Mouse (Mus musculus): ENCODE results near the gene Capza1.
"Not testable (repeated sequence)": the region's sequence is repeated elsewhere in the genome, so short reads cannot be mapped to it uniquely, and the experiment has no call there.

Gene Capza1

GRCm38 (mm10) chr3:104863786-104864650 is at the start of gene Capza1, which contains the start of gene St7l:
TSS of gene Capza1 (minus strand) at chr3:104864505.
TSS of gene St7l (plus strand) at chr3:104864005.
- peak; percentile 91 for DNase-seq (ENCODE audit: low read depth, low spot score)

GRCm38 (mm10) chr3:104909195-104909594 is 44.9 kb upstream of the Capza1 start:
- DNase-seq (ENCODE audit: low read depth, low spot score) = no peak

DNA sequence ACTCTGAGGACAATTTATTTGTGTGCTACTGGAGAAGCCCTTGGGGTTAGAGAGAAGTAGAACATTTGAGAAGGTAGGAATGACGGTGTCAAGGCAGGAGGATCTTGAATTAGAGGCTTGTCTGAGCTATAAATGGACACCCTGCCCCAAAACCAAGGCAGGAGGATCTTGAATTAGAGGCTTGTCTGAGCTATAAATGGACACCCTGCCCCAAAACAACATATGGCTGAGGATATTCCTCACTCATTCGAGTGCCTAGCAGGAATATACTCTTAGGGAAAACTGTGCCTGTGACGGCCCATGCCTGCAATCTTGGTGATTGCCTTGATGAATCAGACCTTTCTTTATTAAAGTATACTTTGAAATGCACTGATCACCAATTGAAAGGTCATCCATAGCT is 41.7 kb upstream of the Capza1 start:
- no peak for DNase-seq (ENCODE audit: low read depth, low spot score)

DNA sequence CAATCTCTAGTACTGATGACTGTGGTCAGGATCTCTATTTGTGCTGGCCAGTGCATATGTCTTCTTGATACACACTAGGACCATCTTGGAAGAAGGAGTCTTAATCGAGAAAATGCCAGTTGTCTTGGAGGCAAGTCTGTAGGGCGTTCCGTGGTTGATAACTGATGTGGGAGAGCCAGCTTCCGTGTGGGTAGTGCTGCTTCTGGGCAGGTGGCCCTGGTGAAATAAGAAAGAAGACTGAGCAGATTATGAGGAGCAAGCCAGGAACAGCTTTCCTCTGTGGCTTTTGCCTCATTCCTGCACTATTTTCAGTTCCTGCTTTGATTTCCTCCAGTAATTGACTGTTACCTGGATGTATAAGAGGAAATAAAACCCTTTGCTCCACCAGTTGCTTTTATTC is 41.1 kb upstream of the Capza1 start:
- no peak for DNase-seq (ENCODE audit: low read depth, low spot score)

GRCm38 (mm10) chr3:104901154-104901553 is 36.8 kb upstream of the Capza1 start:
- DNase-seq (ENCODE audit: low read depth, low spot score) = no peak

GRCm38 (mm10) chr3:104896141-104896540 is 31.8 kb upstream of the Capza1 start:
- DNase-seq (ENCODE audit: low read depth, low spot score) = no peak

DNA sequence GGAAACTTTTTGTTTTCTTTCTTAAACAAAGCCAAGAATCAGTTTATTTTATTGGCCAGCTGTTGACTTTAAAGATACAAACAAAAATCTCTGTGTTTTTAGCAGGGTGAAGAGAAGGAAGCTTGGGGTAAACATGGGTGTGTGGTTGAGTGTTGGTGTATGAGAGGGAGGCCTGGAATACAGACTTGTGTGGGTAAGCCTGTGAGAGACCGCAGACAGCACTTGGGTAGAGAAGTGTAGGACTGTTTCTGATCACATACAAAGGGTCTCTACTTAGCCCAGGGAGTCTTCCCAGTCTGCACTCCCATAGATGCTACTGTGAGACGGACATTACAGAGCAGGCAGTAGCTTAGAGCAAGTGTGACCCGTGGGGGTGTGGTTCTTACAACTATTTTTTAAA is 24.3 kb upstream of the Capza1 start:
- DNase-seq (ENCODE audit: low read depth, low spot score) = no peak

DNA sequence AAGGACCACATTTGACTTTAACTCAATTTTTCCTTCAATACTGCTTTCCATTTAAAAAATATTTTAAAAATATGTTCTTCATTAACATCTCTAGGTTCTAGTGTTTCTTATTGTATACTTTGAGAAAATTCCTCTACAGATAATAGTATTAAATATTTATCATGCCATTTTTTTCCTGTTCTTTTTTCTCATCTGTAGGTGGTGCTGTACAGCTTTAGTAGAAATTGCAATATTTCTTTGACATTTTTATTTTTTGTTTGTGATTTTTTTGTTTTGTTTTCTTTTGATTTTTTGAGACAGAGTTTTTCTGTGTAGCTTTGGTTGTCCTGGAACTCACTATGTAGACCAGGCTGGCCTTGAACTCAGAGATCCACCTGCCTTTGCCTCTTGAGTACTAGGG is 5.3 kb upstream of the Capza1 start:
- DNase-seq (ENCODE audit: low read depth, low spot score) = no peak

GRCm38 (mm10) chr3:104866674-104867073 is 2.4 kb upstream of the Capza1 start:
- not testable (repeated sequence) for DNase-seq (ENCODE audit: low read depth, low spot score)

DNA sequence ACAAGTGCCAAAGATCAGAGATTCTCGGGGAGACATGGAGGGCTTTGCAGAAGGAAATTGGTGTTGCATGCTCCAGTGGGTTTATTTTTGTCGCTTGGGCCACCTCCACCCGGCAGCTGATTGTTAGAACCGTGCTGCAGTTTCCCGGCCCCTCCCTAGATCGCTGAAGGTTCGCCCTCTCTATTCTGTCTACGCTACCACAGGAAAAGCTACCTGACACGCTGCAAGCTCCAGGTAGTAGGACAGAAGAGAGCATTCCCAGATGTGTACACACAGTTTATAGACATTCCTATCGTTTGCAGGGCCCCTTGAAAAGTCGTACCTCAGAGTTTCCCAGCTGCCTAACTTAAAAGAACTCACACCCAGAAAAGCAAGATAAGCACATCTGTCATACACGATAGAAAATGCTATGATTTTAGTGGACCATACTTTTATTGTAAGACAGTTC is 1.1 kb upstream of the Capza1 start:
- no peak for DNase-seq (ENCODE audit: low read depth, low spot score)

DNA sequence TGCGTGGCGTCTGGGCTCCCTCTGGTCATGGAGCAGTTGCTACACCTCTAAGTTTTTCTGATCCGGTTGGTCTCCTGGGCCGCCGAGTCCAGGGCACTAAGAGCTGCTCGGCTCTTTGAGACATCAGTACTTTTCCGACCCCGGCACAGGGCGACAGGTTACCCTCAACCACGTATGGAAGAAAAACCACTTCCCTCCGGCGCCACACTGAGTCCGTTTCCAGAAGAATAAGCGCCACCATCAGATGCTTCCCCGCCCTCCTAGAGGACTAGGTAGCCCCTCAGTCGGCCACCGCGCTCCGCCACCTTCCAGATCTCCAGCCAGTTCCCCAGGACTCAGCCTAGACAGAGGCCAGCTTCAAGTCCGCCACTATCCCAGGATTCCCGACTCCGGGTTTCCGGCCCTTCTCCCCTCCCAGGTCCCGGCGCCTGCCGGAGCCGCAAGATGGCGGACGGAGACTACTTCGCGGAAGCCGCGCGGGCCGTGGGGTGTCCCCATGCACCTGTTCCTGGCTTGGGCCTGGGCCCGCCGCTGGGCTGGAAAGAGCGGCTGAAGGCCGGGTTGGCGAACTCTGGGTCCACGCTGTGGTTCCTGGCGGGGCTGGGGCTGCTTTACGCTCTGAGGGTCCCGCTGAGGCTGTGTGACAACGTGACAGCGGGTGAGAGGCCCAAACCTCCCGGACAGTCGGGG is 491 bp upstream of the Capza1 start:
- peak; percentile 87 for DNase-seq (ENCODE audit: low read depth, low spot score)

GRCm38 (mm10) chr3:104858560-104858959 is 5.7 kb downstream of the Capza1 start:
- DNase-seq (ENCODE audit: low read depth, low spot score) = no peak

GRCm38 (mm10) chr3:104856106-104856505 is 8.2 kb downstream of the Capza1 start:
- DNase-seq (ENCODE audit: low read depth, low spot score) = peak; percentile 9

GRCm38 (mm10) chr3:104854866-104855265 is 9.4 kb downstream of the Capza1 start:
- no peak for DNase-seq (ENCODE audit: low read depth, low spot score)

GRCm38 (mm10) chr3:104854465-104854864 is 9.8 kb downstream of the Capza1 start:
- no peak for DNase-seq (ENCODE audit: low read depth, low spot score)

DNA sequence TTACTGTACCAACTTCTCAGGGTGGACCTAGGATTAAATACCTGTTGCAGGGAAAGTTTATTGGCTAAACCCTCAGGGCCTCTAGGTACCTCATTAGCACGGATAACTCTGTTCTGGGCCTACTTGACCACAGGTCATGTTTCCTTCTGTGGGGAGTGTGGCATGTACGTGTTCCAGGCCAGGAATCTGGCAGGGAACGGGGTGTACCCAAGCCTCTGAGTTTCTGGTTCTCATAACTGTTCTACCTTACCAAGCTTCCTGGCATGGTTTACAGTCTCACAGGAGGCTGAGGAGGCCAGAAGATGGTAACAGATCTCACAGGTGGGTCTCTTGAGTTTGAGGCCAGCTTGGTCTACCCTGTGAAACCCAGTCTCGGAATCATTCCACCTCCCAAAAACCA is 17.7 kb downstream of the Capza1 start:
- DNase-seq (ENCODE audit: low read depth, low spot score) = no peak

GRCm38 (mm10) chr3:104841049-104841448 is 23.3 kb downstream of the Capza1 start:
- no peak for DNase-seq (ENCODE audit: low read depth, low spot score)

DNA sequence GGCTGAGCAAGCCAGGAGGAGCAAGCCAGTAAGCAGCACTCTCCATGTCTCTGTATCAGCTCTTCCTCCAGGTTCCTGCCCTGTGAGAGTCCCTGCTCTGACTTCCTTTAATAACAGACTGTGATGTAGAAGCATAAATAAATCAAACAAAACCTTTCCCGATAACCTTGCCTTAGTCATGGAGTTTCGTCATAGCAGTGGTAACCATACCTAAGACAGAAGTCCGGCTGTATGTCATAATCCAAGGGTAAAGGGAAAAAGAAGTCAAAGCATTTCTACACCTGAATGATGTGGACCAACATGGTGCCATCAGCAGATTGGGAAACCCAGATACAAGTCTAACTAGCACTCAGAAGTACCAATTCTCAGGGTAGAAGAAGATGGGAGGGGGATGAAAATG is 28.5 kb downstream of the Capza1 start:
- no peak for DNase-seq (ENCODE audit: low read depth, low spot score)

- DNase-seq (ENCODE audit: low read depth, low spot score) = no peak
Observed at GRCm38 (mm10) chr3:104822413-104822812, 41.9 kb downstream of the Capza1 start.

DNA sequence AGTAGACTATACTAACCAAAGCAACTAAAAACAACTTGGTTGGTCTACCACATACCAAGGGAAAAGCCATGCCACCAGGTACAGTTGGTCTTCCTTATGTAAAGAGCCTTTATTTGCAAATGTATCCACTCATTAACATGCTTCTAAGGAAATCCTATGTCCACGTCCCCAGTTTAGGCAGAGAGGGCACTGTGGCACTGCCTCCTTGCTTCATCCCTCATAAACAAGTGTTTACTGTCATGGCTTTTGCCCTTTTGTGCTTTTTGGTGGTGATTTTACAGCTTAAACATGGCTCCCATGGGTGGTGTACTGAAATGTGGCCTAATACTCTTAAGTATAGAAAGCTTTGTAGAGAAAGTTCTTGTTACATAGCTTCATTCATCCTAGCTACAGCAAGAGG is 43.9 kb downstream of the Capza1 start:
- no peak for DNase-seq (ENCODE audit: low read depth, low spot score)

DNA sequence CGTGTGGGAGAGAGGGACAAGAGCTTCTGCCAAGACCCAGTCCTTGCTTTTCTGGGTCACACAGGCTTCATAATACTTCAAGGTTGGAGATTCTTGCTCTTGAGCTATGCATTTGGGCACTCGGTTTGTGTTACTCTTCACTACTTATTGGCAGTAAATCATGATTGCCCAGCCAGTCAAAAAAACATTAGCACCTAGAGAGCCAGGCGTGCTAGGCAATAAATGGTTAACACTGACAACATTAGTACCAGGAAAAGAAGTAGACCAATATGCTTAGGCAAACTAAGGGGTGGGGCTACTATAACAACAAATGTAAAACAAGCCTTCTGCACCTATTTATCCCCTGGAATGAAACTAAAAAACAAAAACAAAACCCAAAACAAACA is 45.6 kb downstream of the Capza1 start:
- DNase-seq (ENCODE audit: low read depth, low spot score) = no peak

GRCm38 (mm10) chr3:104817991-104818748 is 46.1 kb downstream of the Capza1 start, which contains the start of gene Mov10:
TSS of gene Mov10 (minus strand) at chr3:104818563.
- peak; percentile 95 for DNase-seq (ENCODE audit: low read depth, low spot score)
